Mouse (Mus musculus): Measurements from ENCODE around the gene Psmc5. TPM values are rescaled to one million over a fixed set of nuclear protein-coding genes. Genes with fewer than 3 reads are reported as not detected.

Psmc5 gene
- 161 and 263 TPM in 2 replicates for total RNA-seq (2012; rRNA removed)

- Histone ChIP-seq H3K4me3 (ENCODE audit: insufficient read depth in 1 of 2, low read depth in 1 of 2, low read length in 2 of 2, poor library complexity in 1 of 2, severe bottlenecking in 1 of 2) (peak within 1 kb of the TSS; percentile 96 to 100), H3K4me1 (ENCODE audit: control insufficient read depth in 2 of 2, insufficient read depth in 2 of 2, low read length in 2 of 2, poor library complexity in 1 of 2) (peaks cover 4 to 10% of the 10 kb centered on the region in 2 experiments; a peak in 3 of 4 replicates), H3K27ac (ENCODE audit: insufficient read depth, low read depth, low read length, poor library complexity, severe bottlenecking) (peak within 1 kb of the TSS; percentile 96), H3K9ac (ENCODE audit: insufficient read depth, low read depth, low read length, poor library complexity, severe bottlenecking) (peak within 1 kb of the TSS; percentile 100), H3K36me3 (ENCODE audit: control insufficient read depth, insufficient read depth, low read length, poor library complexity, severe bottlenecking) (peaks cover 44% of the 10 kb centered on the region), H3K9me3 (ENCODE audit: control insufficient read depth, insufficient read depth, low read depth, low read length) (no peaks in the 10 kb centered on the region)
- peak; percentile 93 for DNase-seq (ENCODE audit: low read depth, low spot score)
- TF ChIP-seq CHD2 (IDR thresholded peaks at IDR 0.05; ENCODE audit: low read depth, low read length): peak; percentile 82
- peak; percentile 90 for TF ChIP-seq MAFK (IDR thresholded peaks at IDR 0.05; ENCODE audit: insufficient read depth, low read depth, low read length)
- no peak for TF ChIP-seq ZC3H11A (IDR thresholded peaks at IDR 0.05; ENCODE audit: borderline replicate concordance, low read depth, low read length)
- peak; percentile 90 for TF ChIP-seq HCFC1 (IDR thresholded peaks at IDR 0.05; ENCODE audit: borderline replicate concordance, insufficient read depth, low read length)
- in situ Hi-C loops (cut with MboI; ENCODE audit: low sequenced_read_pairs in 2 of 2, unreplicated experiment in 2 of 2): no loop called here
Measured at GRCm38 (mm10) chr11:106255685-106256451, at the start of gene Psmc5, which contains the start of gene Ftsj3. TSS of gene Psmc5 (plus strand) at chr11:106256154. TSS of gene Ftsj3 (minus strand) at chr11:106256079.

GRCm38 (mm10) chr11:106212771-106213170, 43.2 kb upstream of the Psmc5 start:
- Histone ChIP-seq H3K36me3 (ENCODE audit: control insufficient read depth, insufficient read depth, low read length, poor library complexity, severe bottlenecking) (peaks cover 21% of the 10 kb centered on the region), H3K9me3 (ENCODE audit: control insufficient read depth, insufficient read depth, low read depth, low read length) (no peaks in the 10 kb centered on the region), H3K4me1 (ENCODE audit: control insufficient read depth in 2 of 2, insufficient read depth in 2 of 2, low read length in 2 of 2, poor library complexity in 1 of 2) (peaks cover 0 to 3% of the 10 kb centered on the region in 2 experiments; a peak in 2 of 4 replicates), H3K9ac (ENCODE audit: insufficient read depth, low read depth, low read length, poor library complexity, severe bottlenecking) (0 out of 2 replicates have a peak overlapping the region, but pooled peaks have one; percentile 1), H3K27ac (ENCODE audit: insufficient read depth, low read depth, low read length, poor library complexity, severe bottlenecking) (no peak overlapping the region), H3K4me3 (ENCODE audit: insufficient read depth in 1 of 2, low read depth in 1 of 2, low read length in 2 of 2, poor library complexity in 1 of 2, severe bottlenecking in 1 of 2) (no peak overlapping the region)
- no peak for TF ChIP-seq CHD2 (IDR thresholded peaks at IDR 0.05; ENCODE audit: low read depth, low read length)
- no peak for TF ChIP-seq HCFC1 (IDR thresholded peaks at IDR 0.05; ENCODE audit: borderline replicate concordance, insufficient read depth, low read length)
- no peak for TF ChIP-seq MAFK (IDR thresholded peaks at IDR 0.05; ENCODE audit: insufficient read depth, low read depth, low read length)
- TF ChIP-seq ZC3H11A (IDR thresholded peaks at IDR 0.05; ENCODE audit: borderline replicate concordance, low read depth, low read length): no peak
- no peak for TF ChIP-seq ZNF384 (IDR thresholded peaks at IDR 0.05; ENCODE audit: low read depth, low read length)
- no peak for DNase-seq (ENCODE audit: low read depth, low spot score)
- in situ Hi-C loops (cut with MboI; ENCODE audit: low sequenced_read_pairs in 2 of 2, unreplicated experiment in 2 of 2): no loop called here

- H3K27ac ChIP-seq (ENCODE audit: insufficient read depth, low read depth, low read length, poor library complexity, severe bottlenecking): no peak overlapping the region
- H3K9me3 ChIP-seq (ENCODE audit: control insufficient read depth, insufficient read depth, low read depth, low read length): no peaks in the 10 kb centered on the region
- no peak for DNase-seq (ENCODE audit: low read depth, low spot score)
- in situ Hi-C loops (cut with MboI; ENCODE audit: low sequenced_read_pairs in 2 of 2, unreplicated experiment in 2 of 2): no loop called here
- H3K4me3 ChIP-seq (ENCODE audit: insufficient read depth in 1 of 2, low read depth in 1 of 2, low read length in 2 of 2, poor library complexity in 1 of 2, severe bottlenecking in 1 of 2): no peak overlapping the region; a peak in 2 of 4 replicates
- peaks cover 10% of the 10 kb centered on the region for H3K36me3 ChIP-seq (ENCODE audit: control insufficient read depth, insufficient read depth, low read length, poor library complexity, severe bottlenecking)
- peaks cover 2 to 5% of the 10 kb centered on the region in 2 experiments; a peak in 3 of 4 replicates for H3K4me1 ChIP-seq (ENCODE audit: control insufficient read depth in 2 of 2, insufficient read depth in 2 of 2, low read length in 2 of 2, poor library complexity in 1 of 2)
- TF ChIP-seq MAFK (IDR thresholded peaks at IDR 0.05; ENCODE audit: insufficient read depth, low read depth, low read length): no peak
- TF ChIP-seq ZC3H11A (IDR thresholded peaks at IDR 0.05; ENCODE audit: borderline replicate concordance, low read depth, low read length): no peak
- no peak for TF ChIP-seq ZNF384 (IDR thresholded peaks at IDR 0.05; ENCODE audit: low read depth, low read length)
- TF ChIP-seq CHD2 (IDR thresholded peaks at IDR 0.05; ENCODE audit: low read depth, low read length): no peak
- TF ChIP-seq HCFC1 (IDR thresholded peaks at IDR 0.05; ENCODE audit: borderline replicate concordance, insufficient read depth, low read length): no peak
- H3K9ac ChIP-seq (ENCODE audit: insufficient read depth, low read depth, low read length, poor library complexity, severe bottlenecking): peak overlapping the region; percentile 96
Measured at GRCm38 (mm10) chr11:106214856-106215255, 41.1 kb upstream of the Psmc5 start.

- H3K9ac ChIP-seq (ENCODE audit: insufficient read depth, low read depth, low read length, poor library complexity, severe bottlenecking): peak overlapping the region; percentile 96
- H3K27ac ChIP-seq (ENCODE audit: insufficient read depth, low read depth, low read length, poor library complexity, severe bottlenecking): no peak overlapping the region
- H3K4me3 ChIP-seq (ENCODE audit: insufficient read depth in 1 of 2, low read depth in 1 of 2, low read length in 2 of 2, poor library complexity in 1 of 2, severe bottlenecking in 1 of 2): peak overlapping the region; percentile 64 to 89
- no peaks in the 10 kb centered on the region for H3K9me3 ChIP-seq (ENCODE audit: control insufficient read depth, insufficient read depth, low read depth, low read length)
- in situ Hi-C loops (cut with MboI; ENCODE audit: low sequenced_read_pairs in 2 of 2, unreplicated experiment in 2 of 2): no loop called here
- peaks cover 10% of the 10 kb centered on the region for H3K36me3 ChIP-seq (ENCODE audit: control insufficient read depth, insufficient read depth, low read length, poor library complexity, severe bottlenecking)
- DNase-seq (ENCODE audit: low read depth, low spot score): no peak
- H3K4me1 ChIP-seq (ENCODE audit: control insufficient read depth in 2 of 2, insufficient read depth in 2 of 2, low read length in 2 of 2, poor library complexity in 1 of 2): peaks cover 2 to 5% of the 10 kb centered on the region in 2 experiments; a peak in 3 of 4 replicates
- TF ChIP-seq CHD2 (IDR thresholded peaks at IDR 0.05; ENCODE audit: low read depth, low read length) (no peak), ZC3H11A (IDR thresholded peaks at IDR 0.05; ENCODE audit: borderline replicate concordance, low read depth, low read length) (no peak), MAFK (IDR thresholded peaks at IDR 0.05; ENCODE audit: insufficient read depth, low read depth, low read length) (no peak), HCFC1 (IDR thresholded peaks at IDR 0.05; ENCODE audit: borderline replicate concordance, insufficient read depth, low read length) (no peak), ZNF384 (IDR thresholded peaks at IDR 0.05; ENCODE audit: low read depth, low read length) (no peak)
Measured at GRCm38 (mm10) chr11:106215450-106215859, 40.5 kb upstream of the Psmc5 start.

Measured in ES-E14 (cell line).